Mouse (Mus musculus): ENCODE data around the gene Synpo2. TPM values are rescaled to one million over a fixed set of nuclear protein-coding genes. Genes with fewer than 3 reads are reported as not detected.
A peak's percentile ranks its signal among the peaks of the same experiment; 100 is the strongest.

Synpo2 gene
- polyA plus RNA-seq (2015; fragmentation: Nextera tagmentation; extraction: Ambion mirVana) = 8.3 and 11.5 TPM in 2 replicates

GRCm38 (mm10) chr3:123235921-123236320 is at the start of gene Synpo2:
Gene Synpo2 (minus strand): TSS chr3:123236149.
- Histone ChIP-seq H3K36me3 (no peaks in the 10 kb centered on the region), H3K9me3 (replicated peaks) (no peaks in the 10 kb centered on the region), H3K4me3 (replicated peaks) (peak within 1 kb of the TSS; percentile 54), H3K27ac (no peak within 1 kb of the TSS), H3K4me2 (peak within 1 kb of the TSS; percentile 80), H3K27me3 (peaks cover 3% of the 10 kb centered on the region; the same call in 1 of the 2 replicates), H3K4me1 (peaks cover 23% of the 10 kb centered on the region), H3K9ac (peak within 1 kb of the TSS; percentile 43)
- WGBS = under 1% methylated on average over 20 of the region's 20 CpGs
- ATAC-seq (replicated peaks; ENCODE audit: low FRiP score) = peak; percentile 89

GRCm38 (mm10) chr3:123285649-123286048 is 49.7 kb upstream of the Synpo2 start:
- H3K36me3 ChIP-seq = peaks cover 50% of the 10 kb centered on the region
- no peak overlapping the region for H3K4me2 ChIP-seq
- ATAC-seq (replicated peaks; ENCODE audit: low FRiP score) = no peak
- no peak overlapping the region for H3K4me3 ChIP-seq (replicated peaks)
- no peaks in the 10 kb centered on the region for H3K27me3 ChIP-seq
- H3K9me3 ChIP-seq (replicated peaks) = no peaks in the 10 kb centered on the region
- no peak overlapping the region for H3K27ac ChIP-seq
- no peaks in the 10 kb centered on the region for H3K4me1 ChIP-seq
- H3K9ac ChIP-seq = no peak overlapping the region

- Histone ChIP-seq H3K27me3 (no peaks in the 10 kb centered on the region), H3K36me3 (peaks cover 57% of the 10 kb centered on the region), H3K4me1 (no peaks in the 10 kb centered on the region), H3K4me3 (replicated peaks) (no peak overlapping the region), H3K9ac (no peak overlapping the region), H3K27ac (no peak overlapping the region), H3K9me3 (replicated peaks) (no peaks in the 10 kb centered on the region), H3K4me2 (no peak overlapping the region)
- ATAC-seq (replicated peaks; ENCODE audit: low FRiP score) = no peak
- WGBS = 97% methylated on average over 5 of the region's 5 CpGs
Measured at GRCm38 (mm10) chr3:123284284-123284683, 48.3 kb upstream of the Synpo2 start.

GRCm38 (mm10) chr3:123282866-123283615 is 47.1 kb upstream of the Synpo2 start:
- ATAC-seq (replicated peaks; ENCODE audit: low FRiP score) = no peak
- Histone ChIP-seq H3K27me3 (no peaks in the 10 kb centered on the region), H3K9ac (no peak overlapping the region), H3K36me3 (peaks cover 63% of the 10 kb centered on the region), H3K4me3 (replicated peaks) (no peak overlapping the region), H3K4me2 (no peak overlapping the region), H3K27ac (no peak overlapping the region), H3K4me1 (no peaks in the 10 kb centered on the region), H3K9me3 (replicated peaks) (no peaks in the 10 kb centered on the region)
- 89% methylated on average over 12 of the region's 12 CpGs for WGBS

- H3K4me2 ChIP-seq = peak overlapping the region; percentile 79
- H3K4me3 ChIP-seq (replicated peaks) = peak overlapping the region; percentile 81
- WGBS = under 1% methylated on average over 25 of the region's 25 CpGs
Measured at GRCm38 (mm10) chr3:123267741-123268201, 31.8 kb upstream of the Synpo2 start.

GRCm38 (mm10) chr3:123266753-123267651 is 31.1 kb upstream of the Synpo2 start, which contains the start of gene Sec24d:
Gene Sec24d (plus strand): TSS chr3:123267455.
- H3K9me3 ChIP-seq (replicated peaks) = no peaks in the 10 kb centered on the region
- peaks cover 23% of the 10 kb centered on the region for H3K36me3 ChIP-seq
- peak; percentile 93 for ATAC-seq (replicated peaks; ENCODE audit: low FRiP score)
- H3K27me3 ChIP-seq = no peaks in the 10 kb centered on the region
- peak within 1 kb of the TSS; percentile 81 for H3K4me3 ChIP-seq (replicated peaks)
- H3K4me1 ChIP-seq = peaks cover 7% of the 10 kb centered on the region; the same call in 1 of the 2 replicates
- peak within 1 kb of the TSS; percentile 55 for H3K27ac ChIP-seq
- 2% methylated on average over 67 of the region's 68 CpGs for WGBS
- H3K4me2 ChIP-seq = peak within 1 kb of the TSS; percentile 79
- H3K9ac ChIP-seq = peak within 1 kb of the TSS; percentile 57

More at GRCm38 (mm10) chr3:123267741-123268201, 31.8 kb upstream of the Synpo2 start:
- H3K9ac ChIP-seq = peak overlapping the region; percentile 57
- ATAC-seq (replicated peaks; ENCODE audit: low FRiP score) = peak; percentile 71
- peaks cover 30% of the 10 kb centered on the region for H3K36me3 ChIP-seq
- no peaks in the 10 kb centered on the region for H3K27me3 ChIP-seq
- peaks cover 7% of the 10 kb centered on the region; the same call in 1 of the 2 replicates for H3K4me1 ChIP-seq
- H3K27ac ChIP-seq = peak overlapping the region; percentile 55
- H3K9me3 ChIP-seq (replicated peaks) = no peaks in the 10 kb centered on the region

GRCm38 (mm10) chr3:123264706-123265105 is 28.8 kb upstream of the Synpo2 start:
- Histone ChIP-seq H3K36me3 (peaks cover under 1% of the 10 kb centered on the region; the same call in 1 of the 2 replicates), H3K9me3 (replicated peaks) (no peaks in the 10 kb centered on the region), H3K9ac (0 out of 2 replicates have a peak overlapping the region, but pooled peaks have one; percentile 39), H3K27me3 (no peaks in the 10 kb centered on the region), H3K4me1 (peaks cover 7% of the 10 kb centered on the region; the same call in 1 of the 2 replicates), H3K27ac (no peak overlapping the region), H3K4me3 (replicated peaks) (peak overlapping the region; percentile 42), H3K4me2 (peak overlapping the region; percentile 48)
- WGBS = 49% methylated on average over 6 of the region's 6 CpGs
- ATAC-seq (replicated peaks; ENCODE audit: low FRiP score) = no peak

- Histone ChIP-seq H3K9me3 (replicated peaks) (no peaks in the 10 kb centered on the region), H3K9ac (no peak overlapping the region), H3K4me1 (no peaks in the 10 kb centered on the region), H3K27ac (no peak overlapping the region), H3K4me3 (replicated peaks) (no peak overlapping the region), H3K4me2 (no peak overlapping the region), H3K36me3 (no peaks in the 10 kb centered on the region), H3K27me3 (no peaks in the 10 kb centered on the region)
- WGBS = 76% methylated on average over 4 of the region's 4 CpGs
- ATAC-seq (replicated peaks; ENCODE audit: low FRiP score) = no peak
Measured at GRCm38 (mm10) chr3:123258709-123259108, 22.8 kb upstream of the Synpo2 start.

- ATAC-seq (replicated peaks; ENCODE audit: low FRiP score) = no peak
Measured at GRCm38 (mm10) chr3:123256181-123257101, 20.5 kb upstream of the Synpo2 start.

GRCm38 (mm10) chr3:123245646-123246045 is 9.7 kb upstream of the Synpo2 start:
- Histone ChIP-seq H3K9ac (no peak overlapping the region), H3K27me3 (no peaks in the 10 kb centered on the region), H3K36me3 (no peaks in the 10 kb centered on the region), H3K9me3 (replicated peaks) (no peaks in the 10 kb centered on the region), H3K4me1 (peaks cover 12% of the 10 kb centered on the region), H3K27ac (no peak overlapping the region), H3K4me2 (no peak overlapping the region), H3K4me3 (replicated peaks) (no peak overlapping the region)
- ATAC-seq (replicated peaks; ENCODE audit: low FRiP score) = no peak
- WGBS = 32% methylated on average over 4 of the region's 4 CpGs

More at GRCm38 (mm10) chr3:123256181-123257101, 20.5 kb upstream of the Synpo2 start:
- Histone ChIP-seq H3K9ac (no peak overlapping the region), H3K4me1 (no peaks in the 10 kb centered on the region), H3K4me2 (no peak overlapping the region), H3K36me3 (no peaks in the 10 kb centered on the region), H3K27ac (no peak overlapping the region), H3K9me3 (replicated peaks) (no peaks in the 10 kb centered on the region), H3K27me3 (no peaks in the 10 kb centered on the region), H3K4me3 (replicated peaks) (no peak overlapping the region)
- 81% methylated on average over 11 of the region's 11 CpGs for whole genome bisulfite sequencing

GRCm38 (mm10) chr3:123244376-123244775 is 8.4 kb upstream of the Synpo2 start:
- no peaks in the 10 kb centered on the region for H3K9me3 ChIP-seq (replicated peaks)
- no peak overlapping the region for H3K9ac ChIP-seq
- no peak overlapping the region for H3K4me3 ChIP-seq (replicated peaks)
- H3K27me3 ChIP-seq = no peaks in the 10 kb centered on the region
- H3K4me1 ChIP-seq = peaks cover 12% of the 10 kb centered on the region
- ATAC-seq (replicated peaks; ENCODE audit: low FRiP score) = no peak
- no peak overlapping the region for H3K27ac ChIP-seq
- no peaks in the 10 kb centered on the region for H3K36me3 ChIP-seq
- WGBS = 40% methylated on average over 5 of the region's 5 CpGs
- H3K4me2 ChIP-seq = no peak overlapping the region

All from kidney, embryonic 15.5 days (tissue).